In the genomic region with DNA sequence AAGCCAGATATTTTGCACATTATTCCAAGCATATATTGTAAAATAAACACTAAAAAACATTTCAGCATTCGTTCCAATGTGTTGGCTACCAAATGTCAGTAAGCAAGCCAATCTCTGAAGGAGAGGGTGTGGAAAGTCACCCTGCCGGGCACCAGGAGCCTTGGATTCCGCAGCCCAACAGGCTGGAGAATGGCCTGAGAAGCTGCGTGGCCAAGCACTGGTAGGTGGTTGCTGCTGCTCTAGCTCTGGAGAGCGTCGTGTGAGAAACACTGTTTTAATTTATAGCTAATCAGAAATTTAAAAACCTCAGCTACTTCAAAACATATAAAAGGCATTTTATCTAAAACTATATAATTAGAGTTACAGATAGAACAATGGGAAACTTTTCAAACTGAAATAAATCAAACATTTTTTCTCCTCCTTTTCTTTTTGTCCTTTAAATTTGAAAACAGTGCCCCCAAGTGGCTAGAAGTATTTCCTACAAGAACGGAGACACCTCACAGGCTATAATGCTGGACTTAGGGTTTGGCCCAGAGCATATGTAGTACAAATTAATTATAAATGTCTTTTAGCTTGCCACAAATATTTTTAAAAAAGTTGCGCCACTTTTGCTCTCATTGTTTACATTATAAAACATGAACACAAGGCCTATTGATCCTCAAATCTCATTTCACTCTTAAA, we compare ENCODE assay signal across 8 mouse cellular contexts.
A peak's percentile ranks its signal among the peaks of the same experiment; 100 is the strongest.
DNase-seq lines count a peak whose midpoint lies in the region; ATAC-seq and TF ChIP-seq lines count a peak whose summit lies in the region.

No protein-coding gene starts in this region.

- ATAC-seq in cerebellum, adult (ENCODE audit: insufficient number of reproducible peaks, low FRiP score, low TSS enrichment) = no peak
- ATAC-seq in heart, embryonic 16.5 days (replicated peaks; ENCODE audit: extremely low read depth, insufficient read depth, low FRiP score) = no peak
- ATAC-seq in limb, embryonic 14.5 days (ENCODE audit: low FRiP score, low read depth) = peak; percentile 57; the same call in 1 of the 2 replicates

- no peaks in the 10 kb centered on the region for H3K9me3 ChIP-seq in heart, embryonic 16.5 days (replicated peaks; ENCODE audit: control insufficient read depth, low read length)
- no peaks in the 10 kb centered on the region for H3K9me3 ChIP-seq in limb, embryonic 14.5 days (ENCODE audit: control insufficient read depth, low read length)

- no peak overlapping the region for H3K27ac ChIP-seq in heart, embryonic 16.5 days (ENCODE audit: low read length)
- no peak overlapping the region for H3K27ac ChIP-seq in limb, embryonic 14.5 days (replicated peaks; ENCODE audit: low read depth, low read length)

- H3K27me3 ChIP-seq in heart, embryonic 16.5 days (ENCODE audit: control insufficient read depth, insufficient read depth, low read length) = no peaks in the 10 kb centered on the region
- no peaks in the 10 kb centered on the region for H3K27me3 ChIP-seq in limb, embryonic 14.5 days (ENCODE audit: control insufficient read depth, insufficient read depth, low read length)

- peak overlapping the region; percentile 18; the same call in 1 of the 2 replicates for H3K4me3 ChIP-seq in heart, embryonic 16.5 days (ENCODE audit: low read length)
- H3K4me3 ChIP-seq in limb, embryonic 14.5 days (replicated peaks; ENCODE audit: low read length) = 0 out of 2 replicates have a peak overlapping the region, but pooled peaks have one; percentile 8

- peak overlapping the region; percentile 43; the same call in 1 of the 2 replicates for H3K4me2 ChIP-seq in heart, embryonic 16.5 days (ENCODE audit: low read depth, low read length)
- H3K4me2 ChIP-seq in limb, embryonic 14.5 days (replicated peaks; ENCODE audit: low read depth, low read length, severe bottlenecking) = peak overlapping the region; percentile 8; the same call in 1 of the 2 replicates

- no peak for TF ChIP-seq POLR2A in limb, embryonic 14.5 days (IDR thresholded peaks at IDR 0.05; ENCODE audit: borderline replicate concordance, extremely low read depth, insufficient read depth, insufficient read length)

- H3K9ac ChIP-seq in heart, embryonic 16.5 days (ENCODE audit: low read length) = no peak overlapping the region
- no peak overlapping the region for H3K9ac ChIP-seq in limb, embryonic 14.5 days (ENCODE audit: low read depth, low read length, severe bottlenecking)

- H3K4me1 ChIP-seq in heart, embryonic 16.5 days (ENCODE audit: control insufficient read depth, insufficient read depth, low read length) = no peaks in the 10 kb centered on the region
- no peaks in the 10 kb centered on the region for H3K4me1 ChIP-seq in limb, embryonic 14.5 days (ENCODE audit: control insufficient read depth, insufficient read depth, low read length)

- no peaks in the 10 kb centered on the region for H3K36me3 ChIP-seq in heart, embryonic 16.5 days (ENCODE audit: control insufficient read depth, insufficient read depth)
- H3K36me3 ChIP-seq in limb, embryonic 14.5 days (ENCODE audit: control insufficient read depth, insufficient read depth, low read length) = no peaks in the 10 kb centered on the region

- peak; percentile 23 for DNase-seq in cerebellum, adult 8-10 months
- peak; percentile 40 for DNase-seq in lung, postnatal 10 days
- DNase-seq in lung, postnatal 25 days (ENCODE audit: low spot score) = no peak
- peak; percentile 16 for DNase-seq in limb, embryonic 14.5 days (ENCODE audit: low spot score)
- DNase-seq in spleen, postnatal 14 days (ENCODE audit: low spot score in 2 of 2) = no peak
- no peak for DNase-seq in B cell, adult 2 months

- 22% methylated on average over 8 of the region's 8 CpGs for WGBS in heart, embryonic 16.5 days
- 22% methylated on average over 8 of the region's 8 CpGs for WGBS in limb, embryonic 14.5 days

Comparison
In these comparisons a context has a peak if more than half of its experiments do, and no peak if none do; other contexts are left out.
1. DNase-seq: peak in cerebellum, adult 8-10 months (single experiment), lung, postnatal 10 days (single experiment) and limb, embryonic 14.5 days (single experiment); none in lung, postnatal 25 days (single experiment), spleen, postnatal 14 days (0 of 2) and B cell, adult 2 months (0 of 2).